Mouse (Mus musculus) left cerebral cortex, postnatal 10 days (tissue): ENCODE measurements at regions not wholly inside any gene's neighbourhood (a gene's known extent, or its start where the extent isn't known, plus 50 kb on each side); places are given as distances from the start of the nearest gene placed in this dataset.
A peak's percentile ranks its signal among the peaks of the same experiment; 100 is the strongest.

Experiments
- DNase-seq, 2 experiments: peaks; one replicate each; pipeline ENCODE4 v3.0.0; 2021 to 2022; ENCODE audit warnings: low spot score in 2 of 2, mixed read lengths in 1 of 2; ENCODE audit errors: extremely low spot score in 1 of 2
- intact Hi-C: fragments of 180-260 bp; cut with DNase I; formaldehyde crosslinking; loops from one replicate; pipeline ENCODE4 v1.15.1; 2025

DNA sequence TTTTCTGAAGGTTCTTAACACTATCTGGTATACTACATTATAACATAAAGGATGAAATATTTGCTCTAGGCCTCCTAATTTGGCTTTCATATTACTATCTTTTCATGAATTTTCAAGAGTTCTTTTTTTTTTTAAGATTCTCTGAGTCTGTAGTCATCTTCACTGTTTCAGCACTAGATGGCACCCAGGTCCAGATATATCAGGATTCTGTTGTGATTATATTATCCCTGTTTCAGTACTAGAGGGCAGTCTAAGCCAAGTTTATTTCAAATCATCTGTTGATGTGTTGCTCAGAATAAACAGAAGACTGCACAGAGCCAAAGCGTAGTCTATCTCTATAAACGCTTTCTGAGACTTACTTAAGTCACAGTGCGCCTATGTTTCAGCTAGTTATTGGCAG lies 1760.2 kb upstream of the Acvr2a start:
- intact Hi-C loops, result no loop called here
- DNase-seq, result peak in 1 of 2 experiments; percentile 2

DNA sequence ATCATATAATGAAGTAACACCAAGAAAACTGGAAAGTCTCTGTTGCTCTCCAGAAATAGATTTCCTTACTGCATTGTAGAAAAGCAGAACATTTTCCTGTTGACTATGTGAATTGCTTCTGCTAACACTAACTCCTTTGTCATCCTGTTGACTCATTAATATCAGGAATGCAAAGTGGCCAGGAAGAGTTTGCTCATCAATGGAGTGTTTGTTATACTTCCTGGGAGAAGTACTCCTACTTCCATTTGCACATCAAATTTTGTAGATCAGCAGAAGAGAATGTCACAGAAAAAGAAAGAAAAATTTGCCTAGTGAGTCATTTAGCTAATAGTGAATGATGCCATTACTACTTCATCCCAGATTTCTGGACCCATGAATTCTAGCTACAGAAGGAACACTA lies 1739.7 kb upstream of the Acvr2a start:
- no peak for DNase-seq
- intact Hi-C loops, result no loop called here

DNA sequence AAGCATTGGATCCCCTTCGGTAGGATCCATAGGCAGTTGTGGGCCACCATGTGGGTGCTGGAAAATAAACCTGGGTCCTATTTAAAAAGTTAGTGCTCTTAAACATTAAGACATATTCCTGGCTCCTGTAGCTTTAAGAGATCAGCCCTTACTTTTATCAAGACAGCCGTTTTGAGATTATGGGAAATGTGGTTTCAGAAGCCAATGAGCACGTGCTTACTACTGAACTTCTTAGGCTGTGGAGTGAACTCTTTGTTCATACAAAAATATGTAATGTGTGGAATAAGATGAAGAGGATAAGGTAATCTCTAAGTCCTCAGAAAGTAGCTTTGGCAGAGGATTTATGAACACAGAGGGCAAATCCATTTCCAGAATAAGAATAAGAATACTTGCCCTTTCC lies 1738.7 kb upstream of the Acvr2a start:
- DNase-seq, result no peak

DNA sequence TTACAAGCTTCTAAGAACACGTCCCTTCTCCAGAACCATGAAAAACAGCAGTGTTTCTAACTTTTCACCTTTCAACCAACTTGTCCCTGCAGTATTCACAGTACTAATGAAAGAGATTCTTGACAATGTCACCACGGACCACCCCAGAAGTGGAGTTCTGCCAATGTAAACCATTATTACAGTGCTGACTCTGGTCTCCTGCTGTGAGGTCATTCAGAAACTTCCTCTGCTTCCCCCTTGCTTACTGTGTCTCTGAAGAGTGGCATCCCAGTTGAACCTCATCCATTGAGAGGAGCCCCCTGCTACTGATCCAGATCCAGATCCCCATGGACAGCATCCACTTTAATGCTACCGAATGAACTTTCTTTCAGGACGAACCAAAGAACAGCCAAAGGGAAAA lies 1725.3 kb upstream of the Acvr2a start:
- intact Hi-C loops, result no loop called here
- peak; percentile 2 to 23 for DNase-seq

More for the DNA sequence above, 1738.7 kb upstream of the Acvr2a start:
- intact Hi-C loops, result no loop called here

DNA sequence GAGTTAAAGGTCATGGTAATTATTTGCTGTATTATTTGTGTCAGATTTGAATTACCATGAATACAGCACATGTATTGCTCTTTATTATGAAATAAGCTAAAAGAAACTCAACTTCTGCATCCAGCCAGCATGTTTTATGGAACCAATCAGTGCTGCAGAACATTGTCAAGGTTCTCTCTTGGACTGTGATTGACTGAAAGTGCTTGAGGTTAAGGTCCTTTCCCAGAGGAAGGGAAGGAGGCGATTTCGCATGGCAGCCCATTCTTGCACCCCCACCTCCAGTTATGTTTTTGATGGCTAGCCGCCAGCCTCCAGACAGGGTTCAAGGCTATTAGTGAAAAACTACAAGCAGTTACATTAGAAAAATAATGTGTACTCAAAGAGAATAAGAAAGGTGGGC lies 1717.9 kb upstream of the Acvr2a start:
- peak in 1 of 2 experiments; percentile 11 for DNase-seq
- intact Hi-C loops, result no loop called here

DNA sequence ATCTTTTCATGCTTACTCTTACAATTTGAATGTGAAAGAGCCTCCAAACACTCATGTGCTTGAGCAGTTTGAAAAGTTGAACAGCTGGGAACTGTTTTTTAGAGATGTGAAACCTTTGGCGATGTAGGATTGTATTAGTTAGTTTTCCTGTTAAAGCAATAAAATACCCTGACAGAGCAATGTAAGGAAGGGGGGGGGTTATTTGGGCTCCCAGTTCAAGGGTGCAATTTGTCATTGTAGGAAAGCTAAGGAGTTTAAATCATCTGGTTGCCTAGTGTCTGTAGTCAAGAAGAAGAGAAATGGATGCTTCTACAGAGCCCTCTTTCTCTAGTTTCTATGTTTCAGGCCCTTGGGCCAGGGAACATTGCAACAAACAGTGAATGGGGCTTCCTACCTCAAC lies 1674.5 kb upstream of the Acvr2a start:
- intact Hi-C loops, result no loop called here
- no peak for DNase-seq

DNA sequence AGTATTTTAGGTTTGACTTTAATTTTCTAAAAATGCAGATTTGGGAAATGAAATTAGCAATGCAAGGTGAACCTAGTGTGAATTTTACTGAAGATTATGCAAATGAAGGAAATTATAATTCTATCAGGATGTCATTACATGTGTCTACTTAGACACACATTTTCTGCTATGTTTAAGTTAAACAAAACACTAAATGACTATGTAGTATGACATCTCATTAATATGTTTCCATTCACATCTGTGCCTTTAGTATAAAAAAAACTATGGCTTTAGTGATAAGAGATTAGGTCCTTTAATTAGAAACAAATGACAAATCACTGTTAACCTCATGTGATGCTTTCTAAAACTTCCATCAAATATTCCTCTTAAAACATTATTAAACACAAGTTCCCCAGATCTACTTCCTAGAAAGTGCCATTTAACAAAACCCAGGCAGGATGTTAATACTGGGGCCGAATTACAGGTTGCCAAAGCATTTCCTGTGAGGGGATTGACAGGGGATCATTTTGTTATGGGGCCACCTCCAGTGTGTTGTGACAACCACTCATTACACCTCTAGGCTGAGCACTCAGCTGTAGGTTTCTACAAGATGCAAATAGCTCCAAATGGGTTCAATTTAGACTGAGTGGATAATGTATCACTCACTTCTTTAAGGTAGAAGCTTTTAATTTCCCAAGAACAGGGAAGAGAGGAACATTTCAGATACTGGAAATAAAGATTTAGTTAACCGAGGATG lies 1629.7 kb upstream of the Acvr2a start:
- intact Hi-C loops, result no loop called here

More for the DNA sequence above, 1629.7 kb upstream of the Acvr2a start:
- no peak for DNase-seq
